Mouse (Mus musculus) monocyte, adult 2 months (primary cell): ENCODE data around the gene Micu1.

Experiments used
- DNase-seq, 2 experiments: peaks; one replicate each; pipeline ENCODE4 v3.0.0; 2022; ENCODE audit warnings: low spot score in 2 of 2, low read depth in 1 of 2

Gene Micu1

GRCm38 (mm10) chr10:59800826-59801501 lies 98.7 kb downstream of the Micu1 start:
- DNase-seq = no peak

- DNase-seq = no peak
Measured at GRCm38 (mm10) chr10:59808677-59809076, 106.4 kb downstream of the Micu1 start.

DNA sequence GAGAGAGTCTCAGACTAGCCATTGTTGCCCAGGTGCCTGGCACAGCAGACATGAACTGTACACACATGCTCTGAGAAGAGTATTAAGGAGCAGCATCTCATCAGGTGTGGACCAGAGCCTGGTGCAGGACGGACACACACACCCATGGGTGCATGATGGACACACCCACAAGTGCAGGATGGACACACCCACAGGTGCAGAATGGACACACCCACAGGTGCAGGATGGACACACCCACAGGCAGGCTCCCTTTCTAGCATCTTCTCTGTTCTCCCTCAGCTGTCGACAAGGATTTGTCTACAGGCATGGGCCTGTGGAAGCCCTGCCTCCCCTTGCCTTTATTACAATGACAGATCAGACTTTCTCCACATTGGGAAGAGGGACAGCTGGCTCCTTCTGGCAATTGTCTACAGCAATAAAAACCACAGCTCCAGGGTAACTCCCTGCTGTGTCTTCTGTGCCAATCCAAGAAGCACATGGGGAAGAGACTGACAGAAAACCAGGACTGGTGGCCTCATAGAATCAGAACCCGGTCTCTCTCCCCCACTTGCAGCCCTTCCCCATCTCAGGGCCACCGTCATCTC lies 107.8 kb downstream of the Micu1 start:
- no peak for DNase-seq

GRCm38 (mm10) chr10:59812939-59813338 lies 110.7 kb downstream of the Micu1 start:
- no peak for DNase-seq

GRCm38 (mm10) chr10:59813759-59814158 lies 111.5 kb downstream of the Micu1 start:
- no peak for DNase-seq

DNA sequence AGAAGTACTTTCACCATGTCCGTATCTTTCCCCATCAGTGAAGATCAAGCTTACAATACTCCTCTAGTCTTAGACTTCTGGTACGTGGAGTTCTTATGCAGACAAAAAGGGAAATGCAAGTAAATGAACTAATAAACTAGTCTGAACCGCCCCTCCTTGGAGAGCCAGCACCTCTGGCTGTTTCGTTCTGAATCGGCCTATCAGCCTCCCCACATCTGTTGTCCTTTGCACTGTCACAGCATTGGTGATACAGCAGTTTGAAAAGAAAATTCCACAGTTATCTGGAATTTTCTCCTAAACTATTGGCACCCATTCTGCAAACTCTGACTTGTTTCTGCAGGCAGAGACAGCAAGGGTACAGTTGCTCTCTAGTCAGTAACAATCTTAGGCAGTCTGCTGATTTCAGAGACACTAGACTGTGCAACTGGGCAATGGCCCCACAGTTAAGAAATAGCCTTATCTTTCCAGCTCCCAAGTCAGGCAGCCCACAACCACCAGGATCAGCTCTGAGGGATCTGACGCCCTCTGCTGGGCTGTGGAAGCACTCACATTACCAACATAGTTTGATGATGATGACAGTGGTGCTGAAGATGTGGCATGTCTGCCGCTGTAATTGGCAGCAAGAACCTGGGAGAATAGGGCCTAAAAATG lies 112.4 kb downstream of the Micu1 start:
- no peak for DNase-seq

DNA sequence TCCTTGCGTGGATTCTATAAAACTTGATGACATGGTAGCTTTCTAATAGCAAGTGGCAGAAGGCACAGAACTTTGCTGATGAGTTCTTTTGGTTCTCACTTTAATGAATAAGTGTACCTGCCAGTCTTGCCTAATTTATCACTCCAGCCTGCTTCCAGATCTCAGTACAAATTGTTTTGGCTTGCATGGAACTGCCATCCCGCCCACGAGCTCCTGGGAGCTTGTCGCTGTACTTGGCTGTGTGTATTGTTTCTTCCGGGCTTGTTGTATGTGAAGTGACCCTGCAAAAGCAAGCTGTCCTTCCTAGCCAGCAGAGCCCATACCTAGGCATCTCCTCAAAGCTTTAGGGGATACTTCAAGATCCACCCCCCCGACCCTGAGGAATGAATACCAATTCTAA lies 114.3 kb downstream of the Micu1 start:
- no peak for DNase-seq

DNA sequence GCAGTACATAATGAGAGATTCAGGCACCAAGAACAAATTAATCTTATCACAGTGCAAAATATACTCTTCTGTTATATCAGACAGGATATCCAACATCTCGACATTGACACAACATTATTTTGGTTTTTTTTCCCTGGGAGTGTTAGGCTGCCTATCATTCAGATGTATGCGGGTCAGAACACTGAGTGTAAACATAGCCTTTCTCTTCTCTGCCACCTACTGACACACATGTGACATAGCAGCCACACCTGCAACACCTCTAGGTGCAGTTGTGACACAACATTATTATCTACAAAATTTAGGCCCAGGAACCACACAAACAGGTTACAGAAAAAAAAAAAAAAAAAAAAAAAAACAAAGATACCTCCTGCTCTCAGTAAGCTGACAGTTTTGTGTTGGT lies 115.3 kb downstream of the Micu1 start:
- DNase-seq = no peak

DNA sequence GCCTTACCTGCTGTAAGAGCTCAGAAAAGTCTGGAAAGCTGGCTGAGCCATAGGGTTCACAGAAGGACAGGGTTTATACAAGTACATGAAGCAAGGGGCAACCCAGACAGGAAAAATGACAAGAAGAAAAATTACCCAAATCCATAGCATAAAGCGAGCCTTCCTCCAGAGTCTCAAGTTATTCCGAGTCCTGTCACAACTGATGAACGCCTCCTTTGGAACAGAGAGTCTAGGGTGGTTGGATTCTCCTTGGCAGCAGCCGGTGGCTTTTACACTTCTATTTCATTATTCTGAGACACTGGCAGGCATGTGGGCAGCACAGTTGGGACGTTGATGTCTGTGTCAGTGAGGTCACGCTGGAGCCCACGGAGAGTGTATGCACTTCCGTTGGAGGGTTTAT lies 115.7 kb downstream of the Micu1 start:
- DNase-seq = no peak

GRCm38 (mm10) chr10:59819146-59819545 lies 116.9 kb downstream of the Micu1 start:
- no peak for DNase-seq

DNA sequence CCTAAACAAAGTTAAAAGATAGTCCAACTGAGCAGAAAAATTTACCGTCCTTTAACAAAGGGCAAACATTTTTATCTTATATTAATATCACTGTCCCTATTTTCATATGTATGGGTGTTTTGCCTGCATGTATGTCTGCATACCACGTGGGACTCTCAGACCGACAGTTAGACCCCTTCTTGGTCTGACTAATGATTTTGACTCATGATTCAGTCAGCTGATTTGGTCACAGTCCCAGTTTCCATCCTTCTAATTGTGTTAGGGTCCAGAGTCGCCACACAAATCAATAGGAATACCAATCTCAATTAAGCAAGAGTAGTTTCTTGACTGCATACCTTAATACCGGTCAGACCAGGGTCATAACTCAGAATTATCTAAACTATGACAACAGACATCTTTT lies 118.6 kb downstream of the Micu1 start:
- no peak for DNase-seq

- DNase-seq = no peak
Measured at GRCm38 (mm10) chr10:59821334-59822066, 119.2 kb downstream of the Micu1 start.

- DNase-seq = no peak
Measured at GRCm38 (mm10) chr10:59822857-59823256, 120.6 kb downstream of the Micu1 start.

DNA sequence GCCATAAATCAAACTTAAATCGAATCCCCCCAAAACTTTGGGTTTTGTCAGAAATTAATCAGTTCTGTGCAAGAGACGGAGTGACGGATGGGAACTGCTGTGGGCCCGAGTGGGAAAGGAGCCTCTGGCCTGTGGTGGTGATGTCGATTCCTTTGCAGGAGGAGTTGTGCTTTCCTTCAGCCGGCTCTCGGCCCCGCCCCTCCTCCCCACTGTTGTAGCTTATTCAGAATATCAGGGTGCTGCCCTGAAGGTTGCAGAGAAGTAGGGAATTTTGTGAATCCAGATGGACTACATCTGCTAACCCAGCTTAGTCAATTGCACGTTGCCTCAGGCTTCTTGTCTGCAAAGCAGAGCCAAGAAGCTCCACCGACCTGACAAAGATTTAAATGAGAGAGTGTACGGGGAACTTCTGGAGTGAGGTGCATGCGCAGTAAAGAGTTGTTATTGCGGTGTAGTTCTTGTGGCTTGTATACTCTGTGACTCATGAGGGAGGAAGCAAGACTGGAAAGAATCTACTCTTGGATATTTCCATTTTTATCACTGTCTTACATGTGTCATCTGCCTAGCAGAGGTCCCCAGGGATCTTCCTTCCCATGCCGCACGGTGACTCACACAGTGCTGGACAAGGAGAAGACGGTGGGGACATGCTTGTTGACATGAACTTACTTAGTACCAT lies 123.0 kb downstream of the Micu1 start:
- no peak for DNase-seq

- DNase-seq = no peak
Measured at GRCm38 (mm10) chr10:59829886-59830285, 127.6 kb downstream of the Micu1 start.

DNA sequence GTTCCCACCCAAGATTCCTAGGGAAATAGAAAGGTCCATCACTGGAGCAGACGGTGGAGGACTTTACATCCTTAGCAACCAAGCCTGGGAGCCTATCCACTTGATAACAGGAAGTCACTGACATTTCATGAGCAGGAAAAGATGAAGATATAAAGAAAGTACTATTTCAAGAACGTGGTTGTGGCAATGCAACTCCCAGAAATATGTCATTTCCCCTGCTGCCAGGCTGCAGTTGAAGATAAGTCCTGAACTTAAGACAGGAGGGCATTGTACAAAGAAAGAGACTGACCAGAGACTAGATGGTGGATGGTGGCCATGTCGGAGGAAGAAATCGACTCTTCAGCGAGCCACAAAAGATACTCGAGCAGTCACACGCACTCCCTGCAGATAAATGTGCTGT lies 129.7 kb downstream of the Micu1 start:
- no peak for DNase-seq

- no peak for DNase-seq
Measured at GRCm38 (mm10) chr10:59835301-59836155, 133.3 kb downstream of the Micu1 start.

DNA sequence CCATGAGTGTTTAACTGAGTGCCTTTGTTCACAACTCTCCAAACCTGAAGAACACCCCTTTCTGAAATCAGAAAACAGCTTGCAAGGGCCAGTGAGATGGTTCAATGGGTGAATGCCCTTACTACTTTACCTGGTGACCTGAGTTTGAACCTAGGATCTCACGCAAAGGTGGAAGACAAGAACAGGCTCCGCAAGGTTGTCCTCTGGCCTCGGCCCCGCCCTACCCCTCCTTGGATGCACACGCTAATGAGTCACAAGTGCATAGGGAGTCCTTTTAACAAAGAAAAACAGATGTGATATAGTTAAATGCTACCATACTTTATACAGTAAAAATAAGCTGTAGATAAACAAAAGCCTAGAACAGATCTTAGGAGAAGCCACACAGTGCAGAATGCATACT lies 135.2 kb downstream of the Micu1 start:
- no peak for DNase-seq

- no peak for DNase-seq
Measured at GRCm38 (mm10) chr10:59841434-59841833, 139.2 kb downstream of the Micu1 start.

- no peak for DNase-seq
Measured at GRCm38 (mm10) chr10:59843125-59843524, 140.8 kb downstream of the Micu1 start.
